Mouse (Mus musculus) myocyte (in vitro differentiated cells): ENCODE measurements around the gene Ces1e. TPM values are rescaled to one million over a fixed set of nuclear protein-coding genes. Genes with fewer than 3 reads are reported as not detected.
"Not testable (repeated sequence)": the region's sequence is repeated elsewhere in the genome, so short reads cannot be mapped to it uniquely, and the experiment has no call there.

Experiments used
- H3K27me3 ChIP-seq: one replicate; pipeline ENCODE4 v1.6.1; 2011; ENCODE audit not compliant: control insufficient read depth, insufficient read depth, insufficient read length
- H3K36me3 ChIP-seq: one replicate; pipeline ENCODE4 v1.6.1; 2011; ENCODE audit not compliant: control insufficient read depth, insufficient read depth
- H3K4me2 ChIP-seq: one replicate; pipeline ENCODE4 v1.6.1; 2011; ENCODE audit warnings: low read depth, control low read depth
- H3K4me3 ChIP-seq: one replicate; pipeline ENCODE4 v1.5.1; 2011; ENCODE audit warnings: mild to moderate bottlenecking, control low read depth, moderate library complexity
- H3K79me2 ChIP-seq: one replicate; pipeline ENCODE4 v1.6.1; 2011; ENCODE audit not compliant: control insufficient read depth, insufficient read depth
- H3ac ChIP-seq: one replicate; pipeline ENCODE4 v1.6.1; 2011; ENCODE audit not compliant: control insufficient read depth, insufficient read length
- CEBPB ChIP-seq: IDR thresholded peaks from 2 replicates; pipeline ENCODE4 v1.6.1; 2011; ENCODE audit warnings: mild to moderate bottlenecking, moderate library complexity; ENCODE audit not compliant: poor library complexity, insufficient read depth, severe bottlenecking
- E2F4 ChIP-seq: IDR thresholded peaks from one replicate; pipeline ENCODE4 v1.6.1; 2011; ENCODE audit warnings: mild to moderate bottlenecking, control low read depth, moderate library complexity; ENCODE audit not compliant: insufficient read depth
- MAX ChIP-seq: IDR thresholded peaks from one replicate; pipeline ENCODE4 v1.6.1; 2011; ENCODE audit warnings: low read depth, mild to moderate bottlenecking, control low read depth
- MYOD1 ChIP-seq, 3 experiments: IDR thresholded peaks; one replicate each; pipeline ENCODE4 v1.6.1; 2011; ENCODE audit warnings: control low read depth in 2 of 3, low read depth in 2 of 3, mild to moderate bottlenecking in 2 of 3, moderate library complexity in 1 of 3; ENCODE audit not compliant: insufficient read length in 2 of 3, control insufficient read depth in 1 of 3
- MYOG ChIP-seq, 3 experiments: IDR thresholded peaks; one replicate each; pipeline ENCODE4 v1.6.1; 2011; ENCODE audit warnings: control low read depth in 2 of 3, low read depth in 2 of 3, mild to moderate bottlenecking in 2 of 3; ENCODE audit not compliant: insufficient read length in 2 of 3, control insufficient read depth in 1 of 3, insufficient read depth in 1 of 3
- POLR2A ChIP-seq: IDR thresholded peaks from one replicate; pipeline ENCODE4 v1.6.1; 2011; ENCODE audit warnings: low read depth, mild to moderate bottlenecking, control low read depth, moderate library complexity; ENCODE audit not compliant: insufficient read length
- POLR2AphosphoS2 ChIP-seq: IDR thresholded peaks from one replicate; pipeline ENCODE4 v1.6.1; 2011; ENCODE audit warnings: low read depth, control low read depth; ENCODE audit not compliant: insufficient read length
- REST ChIP-seq: IDR thresholded peaks from one replicate; pipeline ENCODE4 v1.6.1; 2011; ENCODE audit warnings: mild to moderate bottlenecking, control low read depth, moderate library complexity; ENCODE audit not compliant: insufficient read depth, insufficient read length
- SRF ChIP-seq: IDR thresholded peaks from one replicate; pipeline ENCODE4 v1.6.1; 2011; ENCODE audit warnings: low read depth; ENCODE audit not compliant: control insufficient read depth, insufficient read length
- TCF12 ChIP-seq: IDR thresholded peaks from one replicate; pipeline ENCODE4 v1.6.1; 2011; ENCODE audit warnings: mild to moderate bottlenecking, control low read depth; ENCODE audit not compliant: poor library complexity, insufficient read depth, severe bottlenecking
- TCF3 ChIP-seq: IDR thresholded peaks from one replicate; pipeline ENCODE4 v1.6.1; 2011; ENCODE audit warnings: low read depth, control low read depth; ENCODE audit not compliant: insufficient read length
- USF1 ChIP-seq: IDR thresholded peaks from one replicate; pipeline ENCODE4 v1.6.1; 2011; ENCODE audit warnings: low read depth, mild to moderate bottlenecking, control low read depth, moderate library complexity
- polyA plus RNA-seq: library from polyadenylated mRNA; unstranded; fragments of >200 nt; fragmentation: generic; extraction: Trizol; gene quantifications from one replicate; pipeline ENCODE4 v1.2.1, GENCODE M21; 2012; ENCODE audit warnings: missing spikeins

The Ces1e gene
- polyA plus RNA-seq, 1 experiment, result not detected

- TF ChIP-seq CEBPB (no peak), E2F4 (no peak), POLR2A (no peak), SRF (no peak), REST (no peak), MYOG (IDR thresholded peaks at IDR 0.05; ENCODE audit: control insufficient read depth in 1 of 3, insufficient read depth in 1 of 3, insufficient read length in 2 of 3, low read depth in 2 of 3) (no peak), MYOD1 (IDR thresholded peaks at IDR 0.05; ENCODE audit: control insufficient read depth in 1 of 3, insufficient read length in 2 of 3, low read depth in 2 of 3) (no peak), TCF12 (no peak), MAX (no peak), POLR2AphosphoS2 (no peak), TCF3 (no peak), USF1 (no peak)
Observed at GRCm38 (mm10) chr8:93234706-93235105, 5.3 kb upstream of the Ces1e start.

GRCm38 (mm10) chr8:93234068-93234467 lies 4.6 kb upstream of the Ces1e start:
- Histone ChIP-seq H3ac (no peak overlapping the region), H3K4me3 (no peak overlapping the region), H3K36me3 (no peaks in the 10 kb centered on the region), H3K27me3 (no peaks in the 10 kb centered on the region), H3K79me2 (no peaks in the 10 kb centered on the region), H3K4me2 (no peak overlapping the region)
- no peak for TF ChIP-seq REST
- TF ChIP-seq POLR2A, result no peak
- TF ChIP-seq CEBPB, result no peak
- TF ChIP-seq SRF, result no peak
- TF ChIP-seq USF1, result no peak
- TF ChIP-seq MYOD1 (IDR thresholded peaks at IDR 0.05; ENCODE audit: control insufficient read depth in 1 of 3, insufficient read length in 2 of 3, low read depth in 2 of 3), result no peak
- TF ChIP-seq MAX, result no peak
- TF ChIP-seq TCF12, result no peak
- TF ChIP-seq POLR2AphosphoS2, result no peak
- TF ChIP-seq E2F4, result no peak
- TF ChIP-seq TCF3, result no peak
- TF ChIP-seq MYOG (IDR thresholded peaks at IDR 0.05; ENCODE audit: control insufficient read depth in 1 of 3, insufficient read depth in 1 of 3, insufficient read length in 2 of 3, low read depth in 2 of 3), result no peak

More at GRCm38 (mm10) chr8:93234706-93235105, 5.3 kb upstream of the Ces1e start:
- Histone ChIP-seq H3ac (no peak overlapping the region), H3K4me2 (no peak overlapping the region), H3K36me3 (no peaks in the 10 kb centered on the region), H3K79me2 (no peaks in the 10 kb centered on the region), H3K4me3 (no peak overlapping the region), H3K27me3 (no peaks in the 10 kb centered on the region)

GRCm38 (mm10) chr8:93228673-93229370 lies 597 bp downstream of the Ces1e start:
- H3K79me2 ChIP-seq, result no peaks in the 10 kb centered on the region
- no peaks in the 10 kb centered on the region for H3K36me3 ChIP-seq
- H3K4me2 ChIP-seq, result no peak overlapping the region
- no peak overlapping the region for H3ac ChIP-seq
- H3K4me3 ChIP-seq, result no peak overlapping the region
- no peak for TF ChIP-seq CEBPB
- no peak for TF ChIP-seq TCF3
- no peak for TF ChIP-seq E2F4
- no peak for TF ChIP-seq MYOG (IDR thresholded peaks at IDR 0.05; ENCODE audit: control insufficient read depth in 1 of 3, insufficient read depth in 1 of 3, insufficient read length in 2 of 3, low read depth in 2 of 3)
- no peaks in the 10 kb centered on the region for H3K27me3 ChIP-seq

- H3ac ChIP-seq, H3K4me3 ChIP-seq, H3K27me3 ChIP-seq, H3K4me2 ChIP-seq, H3K79me2 ChIP-seq, H3K36me3 ChIP-seq: not testable (repeated sequence)
Observed at GRCm38 (mm10) chr8:93226471-93226870, 2.9 kb downstream of the Ces1e start.

GRCm38 (mm10) chr8:93221896-93222295 lies 7.5 kb downstream of the Ces1e start:
- Histone ChIP-seq H3K4me2 (no peak overlapping the region), H3K4me3 (no peak overlapping the region), H3K36me3 (no peaks in the 10 kb centered on the region), H3K79me2 (no peaks in the 10 kb centered on the region), H3ac (no peak overlapping the region), H3K27me3 (no peaks in the 10 kb centered on the region)
- TF ChIP-seq MAX, result no peak
- no peak for TF ChIP-seq POLR2AphosphoS2
- TF ChIP-seq TCF3, result no peak

GRCm38 (mm10) chr8:93217867-93218266 lies 11.6 kb downstream of the Ces1e start:
- Histone ChIP-seq H3K4me2 (no peak overlapping the region), H3K4me3 (no peak overlapping the region), H3K79me2 (no peaks in the 10 kb centered on the region), H3K27me3 (no peaks in the 10 kb centered on the region), H3ac (no peak overlapping the region), H3K36me3 (no peaks in the 10 kb centered on the region)
- TF ChIP-seq MAX (no peak), TCF3 (no peak), POLR2AphosphoS2 (no peak), MYOG (IDR thresholded peaks at IDR 0.05; ENCODE audit: control insufficient read depth in 1 of 3, insufficient read depth in 1 of 3, insufficient read length in 2 of 3, low read depth in 2 of 3) (no peak), MYOD1 (IDR thresholded peaks at IDR 0.05; ENCODE audit: control insufficient read depth in 1 of 3, insufficient read length in 2 of 3, low read depth in 2 of 3) (no peak), E2F4 (no peak), TCF12 (no peak)
